Mouse (Mus musculus) erythroid progenitor cell, adult 5-6 weeks (primary cell): ENCODE data around the gene Ralgapa2. TPM values are rescaled to one million over a fixed set of nuclear protein-coding genes. Genes with fewer than 3 reads are reported as not detected.

Experiments used
- ATAC-seq: replicated peaks from 2 replicates; pipeline ENCODE4 v1.8.0; 2016; ENCODE audit warnings: moderate number of reproducible peaks, mild to moderate bottlenecking, moderate TSS enrichment, inconsistent platforms; ENCODE audit not compliant: poor library complexity, low FRiP score, severe bottlenecking
- total RNA-seq, 2 experiments: library from RNA; stranded (forward) in 1 of 2; stranded (reverse) in 1 of 2; fragments of 150-400 nt in 1 of 2; fragments of 186-747, 209-891 nt in 1 of 2; gene quantifications; 2 replicates each; pipeline versions ENCODE4 v1.2.3 to v1.2.4; 2015 to 2017; ENCODE audit warnings: low replicate concordance in 2 of 2

The Ralgapa2 gene
- total RNA-seq, 2 experiments from 2014 or later: 23.8 to 33.1 TPM

- ATAC-seq: no peak
Observed at GRCm38 (mm10) chr2:146216111-146217064, 295.8 kb downstream of the Ralgapa2 start.

GRCm38 (mm10) chr2:146214715-146215114 is 297.4 kb downstream of the Ralgapa2 start:
- ATAC-seq: no peak

GRCm38 (mm10) chr2:146210968-146211367 is 301.2 kb downstream of the Ralgapa2 start:
- no peak for ATAC-seq

GRCm38 (mm10) chr2:146197947-146198346 is 314.2 kb downstream of the Ralgapa2 start:
- ATAC-seq: no peak

GRCm38 (mm10) chr2:146196126-146196525 is 316.0 kb downstream of the Ralgapa2 start:
- ATAC-seq: no peak
